Mouse (Mus musculus) ES-CJ7 (cell line): Measurements from ENCODE around the gene Nenf.

Experiments
- DNase-seq: peaks from one replicate; pipeline ENCODE4 v3.0.0; 2011; ENCODE audit warnings: low read depth, low spot score

The Nenf gene

DNA sequence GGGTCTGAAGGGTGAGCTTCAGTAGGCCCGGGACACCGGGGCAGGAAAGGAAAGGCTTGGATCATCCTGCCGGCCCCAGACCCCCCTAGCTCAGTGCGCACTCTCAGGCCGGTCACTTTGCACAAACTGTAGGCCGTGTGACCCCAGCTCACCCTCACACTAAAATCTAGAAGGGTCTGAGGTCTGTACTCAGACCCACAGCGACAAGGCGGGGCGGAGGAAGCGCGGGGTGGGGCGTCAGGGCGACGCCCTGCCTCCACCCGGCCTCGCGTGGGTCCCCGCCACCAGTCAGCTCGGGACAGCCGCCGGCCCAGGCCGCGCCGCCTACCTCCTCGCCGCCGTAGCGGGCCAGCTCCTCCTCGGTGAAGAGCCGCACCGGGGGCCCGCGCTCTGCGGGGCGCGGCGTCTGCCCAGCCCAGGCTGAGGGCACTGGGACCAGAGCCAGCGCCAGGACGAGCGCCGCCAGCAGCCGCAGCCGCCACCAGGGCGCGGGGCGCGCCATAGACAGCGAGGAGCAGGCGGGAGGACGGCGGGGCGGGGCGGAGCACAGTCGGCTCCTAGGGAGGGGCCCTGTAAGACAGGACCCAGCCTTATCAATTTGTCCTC, at the start of gene Nenf:
Gene Nenf, minus strand, starts transcription at position 604 of the 606 bp plus-strand sequence.
- peak; percentile 50 for DNase-seq

- peak; percentile 76 for DNase-seq
These were observed 46.5 kb upstream of the Nenf start for GRCm38 (mm10) chr1:191364477-191364876.

- DNase-seq: no peak
These were observed 44.4 kb upstream of the Nenf start for GRCm38 (mm10) chr1:191362412-191362811.

- DNase-seq: no peak
These were observed 41.5 kb upstream of the Nenf start for GRCm38 (mm10) chr1:191359478-191359877.

- no peak for DNase-seq
These were observed 38.9 kb upstream of the Nenf start for GRCm38 (mm10) chr1:191356936-191357335.

GRCm38 (mm10) chr1:191353836-191354235, 35.8 kb upstream of the Nenf start:
- DNase-seq: no peak

GRCm38 (mm10) chr1:191352786-191353488, 34.9 kb upstream of the Nenf start:
- DNase-seq: peak; percentile 52

- no peak for DNase-seq
These were observed 32.4 kb upstream of the Nenf start for GRCm38 (mm10) chr1:191350355-191350754.

DNA sequence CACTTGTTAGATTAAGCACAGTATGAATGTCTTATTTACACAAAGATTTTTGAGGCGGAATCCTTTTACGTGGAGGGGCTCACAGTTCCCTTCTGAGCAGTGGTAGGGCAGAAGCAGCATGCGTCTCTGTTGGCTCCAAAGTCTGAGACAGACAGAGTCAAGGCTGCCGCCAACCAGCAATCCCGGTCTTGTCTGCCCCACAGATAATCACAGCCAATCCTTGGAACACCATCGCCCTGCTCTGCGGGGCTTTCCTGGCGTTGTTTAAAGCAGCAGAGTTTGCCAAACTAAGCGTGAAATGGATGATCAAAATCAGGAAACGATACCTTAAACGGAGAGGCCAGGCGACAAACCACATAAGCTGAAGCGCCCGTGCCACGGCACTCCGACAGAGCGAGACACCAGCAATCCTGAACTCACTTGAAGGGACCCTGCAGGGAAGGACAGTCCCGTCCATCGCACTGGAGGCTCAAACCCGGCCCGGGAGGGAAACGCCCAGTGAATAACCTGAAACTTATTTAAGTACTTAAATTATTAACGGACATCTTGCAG, 31.6 kb upstream of the Nenf start:
- DNase-seq: no peak

DNA sequence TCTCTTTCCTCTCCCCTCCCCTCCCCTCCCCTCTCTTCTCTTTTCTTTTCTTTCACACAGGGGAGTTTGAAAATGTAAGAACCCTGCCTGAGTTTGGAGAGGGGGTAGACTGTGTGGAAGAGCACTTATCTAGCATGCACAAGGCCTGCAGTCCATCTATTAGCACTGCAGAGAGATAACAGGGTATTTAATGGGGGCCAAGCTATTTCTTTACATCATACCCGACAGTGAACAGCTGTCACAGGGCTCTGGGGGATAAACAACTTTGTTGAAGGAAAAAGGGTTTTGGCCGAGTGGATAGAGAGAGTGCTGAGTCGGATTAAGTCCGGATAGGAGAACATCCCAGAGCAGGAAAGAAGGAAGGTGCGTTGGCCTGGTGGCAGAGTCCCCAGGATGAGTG, 31.0 kb upstream of the Nenf start:
- DNase-seq: no peak

DNA sequence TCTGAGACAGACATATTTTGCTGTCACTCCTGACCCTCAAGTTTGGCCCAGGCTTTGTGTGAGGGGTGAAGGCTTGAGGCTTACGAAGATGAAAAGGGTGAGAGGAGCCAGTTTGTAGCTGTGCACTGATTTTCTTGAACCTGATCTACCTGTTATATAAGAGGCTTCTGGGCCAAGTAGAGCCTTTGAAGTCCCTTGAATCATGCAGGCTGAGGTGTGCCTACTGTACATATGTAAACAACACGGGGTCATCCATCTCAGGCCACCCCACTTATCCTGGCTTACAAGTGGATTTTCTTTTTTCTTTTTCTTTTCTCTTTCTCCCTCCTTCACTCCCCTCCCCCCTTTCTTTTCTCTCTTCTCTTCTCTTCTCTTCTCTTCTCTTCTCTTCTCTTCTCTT, 30.6 kb upstream of the Nenf start:
- no peak for DNase-seq

- DNase-seq: no peak
These were observed 29.6 kb upstream of the Nenf start for GRCm38 (mm10) chr1:191347602-191348001.

- DNase-seq: no peak
These were observed 22.5 kb upstream of the Nenf start for GRCm38 (mm10) chr1:191340530-191340929.

DNA sequence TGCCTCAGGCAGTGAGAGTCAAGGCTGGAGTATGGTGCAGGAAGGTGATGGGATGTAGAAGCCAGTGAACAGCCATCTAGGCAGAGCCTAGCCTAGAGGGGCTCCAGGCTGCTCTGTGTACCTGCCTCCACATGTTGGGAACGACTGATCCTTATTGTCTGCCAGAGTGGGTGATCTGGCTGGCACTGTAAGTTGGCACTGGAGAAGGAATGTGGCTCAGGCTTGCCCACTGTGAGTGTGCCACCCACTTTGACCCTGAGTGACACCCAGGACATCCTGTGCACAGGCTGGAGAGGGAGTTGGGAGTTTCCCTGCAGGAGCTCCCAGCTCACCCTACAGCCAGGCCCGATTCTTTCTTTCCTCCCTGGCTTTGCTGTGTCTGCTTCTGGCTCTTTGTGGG, 21.9 kb upstream of the Nenf start:
- no peak for DNase-seq

- no peak for DNase-seq
These were observed 16.5 kb upstream of the Nenf start for GRCm38 (mm10) chr1:191334500-191334899.

GRCm38 (mm10) chr1:191330356-191330755, 12.4 kb upstream of the Nenf start:
- no peak for DNase-seq

- DNase-seq: no peak
These were observed 10.0 kb upstream of the Nenf start for GRCm38 (mm10) chr1:191328019-191328441.

DNA sequence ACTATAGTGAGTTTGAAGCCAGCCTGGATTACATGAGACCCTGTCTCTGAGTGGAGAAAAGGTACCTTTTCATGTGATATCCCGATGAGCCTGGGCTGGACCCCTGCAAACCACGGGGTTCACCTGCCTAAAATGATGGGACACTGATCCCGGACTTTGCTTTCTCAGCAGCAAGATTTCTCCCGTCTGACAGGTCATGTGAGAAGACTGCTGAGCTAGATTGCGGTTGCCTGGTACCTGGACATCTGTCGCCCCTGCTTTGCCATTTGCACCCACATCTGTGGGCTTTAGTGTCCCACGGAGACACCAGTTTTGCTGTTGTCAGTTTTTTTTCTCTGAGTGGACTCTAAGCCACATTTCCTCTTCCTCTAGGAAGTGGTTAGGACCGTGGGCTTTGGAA, 9.3 kb upstream of the Nenf start:
- no peak for DNase-seq

DNA sequence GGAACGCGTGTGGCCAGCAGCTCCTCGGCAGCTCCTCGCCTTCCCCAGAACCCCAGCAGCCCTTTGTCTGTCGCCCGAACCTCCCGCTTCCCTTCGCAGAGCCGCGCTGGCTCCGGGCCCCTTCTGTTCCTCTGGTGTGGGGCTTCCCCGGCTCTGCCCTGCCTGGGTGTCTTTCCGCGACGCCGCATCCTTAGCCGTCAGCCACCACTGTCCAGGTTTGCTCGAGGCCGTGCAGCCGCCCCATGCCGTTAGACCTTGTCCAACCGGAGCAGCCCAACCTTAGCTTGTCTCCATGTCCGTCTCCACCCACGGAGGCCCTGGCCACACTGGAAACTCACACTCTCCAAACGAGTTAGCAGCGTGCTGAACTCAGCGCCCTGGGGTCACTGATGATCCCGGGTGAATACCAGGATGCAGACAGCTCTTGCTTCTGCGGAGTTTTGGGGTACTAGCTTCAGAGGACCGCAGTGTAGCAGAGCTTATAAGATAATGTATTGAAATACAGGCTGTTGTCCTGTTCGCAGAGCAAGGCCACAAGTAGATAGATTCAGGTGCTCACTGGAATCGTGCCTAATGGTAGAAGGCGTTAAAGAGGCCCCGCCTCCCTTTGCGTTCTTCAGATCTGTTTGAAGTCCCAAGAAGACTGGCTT, 8.4 kb upstream of the Nenf start:
- peak; percentile 46 for DNase-seq

- peak; percentile 98 for DNase-seq
These were observed 7.8 kb upstream of the Nenf start, which contains the start of gene Tmem206 for GRCm38 (mm10) chr1:191325726-191326232. Gene Tmem206, plus strand, starts transcription at chr1:191325912.

DNA sequence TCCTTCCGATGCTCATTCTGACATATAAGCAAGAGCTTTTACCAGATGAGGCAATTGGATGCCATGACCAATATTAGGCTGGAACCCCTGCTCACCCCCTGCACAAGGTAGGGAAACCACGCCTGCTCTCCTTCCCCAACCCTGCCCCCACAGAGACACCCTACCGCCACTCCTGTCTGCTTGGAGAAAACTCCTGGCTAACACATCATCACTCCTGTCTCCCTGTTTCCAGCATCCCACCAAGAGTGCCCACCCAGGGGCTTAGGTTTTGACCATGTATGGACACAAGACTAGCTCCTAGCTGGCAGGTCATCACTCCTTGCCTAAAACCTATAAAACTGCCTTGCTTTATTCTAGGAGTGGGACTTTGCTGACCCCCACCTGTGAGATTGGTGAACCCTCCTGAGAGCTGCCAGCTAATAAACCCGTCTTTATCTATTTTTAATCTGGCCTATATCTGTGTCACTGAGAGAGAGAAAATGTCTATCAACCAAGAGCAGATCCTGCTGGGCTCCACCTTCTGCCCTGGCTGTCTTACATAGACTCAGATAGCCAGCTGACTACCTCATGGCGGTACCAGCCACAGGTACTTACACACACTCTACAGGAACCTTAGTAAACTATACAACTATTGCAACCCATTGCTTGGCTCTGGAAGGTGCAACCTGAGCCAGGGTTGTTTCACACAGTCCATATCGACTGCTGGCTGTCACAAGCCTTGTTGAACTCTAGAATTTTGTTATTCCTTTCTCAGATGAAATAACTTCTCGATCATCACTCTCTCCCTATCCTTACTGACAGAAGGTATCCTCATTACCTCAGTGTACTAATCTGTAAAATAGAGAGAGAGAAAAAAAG, 7.0 kb upstream of the Nenf start:
- DNase-seq: no peak
